Mouse (Mus musculus) liver, embryonic 11.5 days (tissue): ENCODE data around the gene 4930595D18Rik. TPM values are rescaled to one million over a fixed set of nuclear protein-coding genes. Genes with fewer than 3 reads are reported as not detected.

Experiments
- ATAC-seq: fragments of 200-750 bp; cut with Nextera tagmentation; replicated peaks from 2 replicates; pipeline ENCODE4 v1.8.0; 2017; ENCODE audit warnings: moderate number of reproducible peaks, mild to moderate bottlenecking, moderate TSS enrichment, moderate library complexity; ENCODE audit not compliant: low FRiP score
- DNase-seq: peaks from one replicate; pipeline ENCODE4 v3.0.0-alpha.2; 2017; ENCODE audit warnings: low spot score
- H3K27ac ChIP-seq: fragments of 300-500 bp; sonication (generic); 2 replicates; pipeline ENCODE4 v1.5.1; 2014; ENCODE audit warnings: mild to moderate bottlenecking, low read depth, low read length, control low read depth
- H3K27me3 ChIP-seq: fragments of 300-500 bp; sonication (generic); replicated peaks from 2 replicates; pipeline ENCODE4 v1.6.1; 2014; ENCODE audit warnings: low read length, mixed read lengths; ENCODE audit not compliant: control insufficient read depth, insufficient read depth
- H3K36me3 ChIP-seq: fragments of 300-500 bp; sonication (generic); 2 replicates; pipeline ENCODE4 v1.6.1; 2014; ENCODE audit warnings: mild to moderate bottlenecking, low read length, moderate library complexity, mixed read lengths; ENCODE audit not compliant: control insufficient read depth, insufficient read depth
- H3K4me1 ChIP-seq: fragments of 300-500 bp; sonication (generic); replicated peaks from 2 replicates; pipeline ENCODE4 v1.6.1; 2014; ENCODE audit warnings: low read length, mixed read lengths; ENCODE audit not compliant: control insufficient read depth, insufficient read depth
- H3K4me2 ChIP-seq: fragments of 300-500 bp; sonication (generic); 2 replicates; pipeline ENCODE4 v1.6.1; 2014; ENCODE audit warnings: mild to moderate bottlenecking, control low read depth, moderate library complexity
- H3K4me3 ChIP-seq: fragments of 300-500 bp; sonication (generic); 2 replicates; pipeline ENCODE4 v1.5.1; 2014; ENCODE audit warnings: low read depth, low read length, control low read depth
- H3K9ac ChIP-seq: fragments of 300-500 bp; sonication (generic); 2 replicates; pipeline ENCODE4 v1.6.1; 2014; ENCODE audit warnings: low read depth, low read length, control low read depth
- H3K9me3 ChIP-seq: fragments of 300-500 bp; sonication (generic); 2 replicates; pipeline ENCODE4 v1.6.1; 2016; ENCODE audit warnings: low read length, inconsistent platforms, mixed read lengths; ENCODE audit not compliant: control insufficient read depth
- WGBS: fragments of 180-500 bp; shearing (Covaris S2); extraction: QIAGEN DNeasy Blood & Tissue Kit; methylation state at CpG from one replicate; pipeline ENCODE4 v1.1.7; 2014; 5-methylcytosine and 5-hydroxymethylcytosine counted together
- polyA plus RNA-seq: library from polyadenylated mRNA; unstranded; fragments of >200 nt; fragmentation: Nextera tagmentation; extraction: Ambion mirVana; gene quantifications from 2 replicates; pipeline ENCODE4 v1.2.1, GENCODE M21; 2014

The 4930595D18Rik gene
- polyA plus RNA-seq = not detected in 2 replicates

DNA sequence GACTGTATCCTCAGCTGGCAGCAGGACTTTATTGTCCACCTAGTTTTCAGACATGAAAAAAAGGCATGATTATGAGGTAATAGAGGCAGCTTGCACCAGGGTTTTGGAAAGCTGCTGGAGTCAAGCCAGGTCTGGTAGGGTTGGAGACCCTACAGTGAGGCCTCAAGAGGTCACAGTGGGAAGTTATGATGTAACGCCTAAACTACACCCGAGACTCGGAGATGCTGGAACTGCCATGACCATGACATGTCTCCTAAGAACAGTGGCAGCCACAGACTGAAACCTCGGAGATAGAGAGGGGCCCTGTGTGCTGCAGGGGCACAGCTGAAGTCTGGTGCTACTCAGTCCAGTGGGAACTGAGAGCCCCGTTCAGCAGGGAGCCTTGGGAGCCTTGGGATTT is at the start of gene 4930595D18Rik:
Gene 4930595D18Rik (minus strand): TSS at position 16 of the 400 bp plus-strand sequence.
- 52% methylated on average over 5 of the region's 5 CpGs for WGBS
- Histone ChIP-seq H3K4me2 (no peak within 1 kb of the TSS), H3K9ac (no peak within 1 kb of the TSS), H3K4me1 (no peaks in the 10 kb centered on the region), H3K27ac (no peak within 1 kb of the TSS), H3K36me3 (no peaks in the 10 kb centered on the region), H3K27me3 (no peaks in the 10 kb centered on the region), H3K9me3 (no peaks in the 10 kb centered on the region), H3K4me3 (no peak within 1 kb of the TSS)
- no peak for ATAC-seq
- no peak for DNase-seq

DNA sequence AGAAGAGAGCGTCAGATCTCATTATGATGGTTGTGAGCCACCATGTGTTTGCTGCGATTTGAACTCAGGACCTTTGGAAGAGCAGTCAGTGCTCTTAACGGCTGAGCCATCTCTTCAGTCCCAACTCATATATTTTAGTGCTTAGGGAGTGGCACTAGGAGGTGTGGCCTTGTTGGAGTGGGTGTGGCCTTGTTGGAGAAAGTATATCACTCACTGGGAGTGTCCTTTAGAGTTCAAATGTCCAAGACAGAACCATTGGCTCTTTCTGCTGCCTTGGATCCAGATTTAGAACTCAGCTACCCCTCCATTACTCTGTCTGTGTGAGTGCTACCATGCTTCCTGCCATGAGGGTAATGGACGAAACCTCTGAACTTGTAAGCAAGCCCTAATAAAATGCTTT is 49.5 kb upstream of the 4930595D18Rik start:
- DNase-seq = no peak
- no peaks in the 10 kb centered on the region for H3K9me3 ChIP-seq
- no peak overlapping the region for H3K27ac ChIP-seq
- 87% methylated on average over 4 of the region's 4 CpGs for WGBS
- peaks cover 4% of the 10 kb centered on the region for H3K36me3 ChIP-seq
- H3K4me2 ChIP-seq = no peak overlapping the region
- no peak overlapping the region for H3K4me3 ChIP-seq
- peak; percentile 45; the same call in 1 of the 2 replicates for ATAC-seq
- no peaks in the 10 kb centered on the region for H3K4me1 ChIP-seq
- no peaks in the 10 kb centered on the region for H3K27me3 ChIP-seq
- H3K9ac ChIP-seq = no peak overlapping the region

DNA sequence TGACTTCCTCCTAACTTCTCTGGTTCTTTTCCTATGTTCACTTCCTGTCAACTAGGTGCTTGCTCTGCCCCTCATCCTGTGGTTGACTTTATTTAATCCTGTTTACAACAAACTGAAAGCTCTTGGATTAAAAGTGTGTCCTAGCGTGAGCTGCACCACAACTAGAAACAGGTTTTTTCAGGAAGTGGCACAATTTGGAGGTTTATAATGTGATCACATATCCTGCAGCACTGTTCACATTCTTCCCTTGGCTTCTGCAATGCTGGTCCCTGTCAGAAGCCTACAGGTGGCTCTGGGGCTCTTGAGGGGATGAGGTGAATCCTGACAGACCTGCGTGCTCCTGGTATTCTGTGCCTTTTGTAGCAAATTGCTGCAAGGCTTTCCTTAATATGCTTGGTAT is 46.5 kb upstream of the 4930595D18Rik start:
- Histone ChIP-seq H3K27me3 (no peaks in the 10 kb centered on the region), H3K4me3 (no peak overlapping the region), H3K36me3 (no peaks in the 10 kb centered on the region; the same call in 1 of the 2 replicates), H3K4me2 (no peak overlapping the region), H3K9me3 (no peaks in the 10 kb centered on the region), H3K4me1 (no peaks in the 10 kb centered on the region), H3K27ac (no peak overlapping the region), H3K9ac (no peak overlapping the region)
- 87% methylated on average over 2 of the region's 2 CpGs for WGBS
- DNase-seq = no peak
- ATAC-seq = no peak

DNA sequence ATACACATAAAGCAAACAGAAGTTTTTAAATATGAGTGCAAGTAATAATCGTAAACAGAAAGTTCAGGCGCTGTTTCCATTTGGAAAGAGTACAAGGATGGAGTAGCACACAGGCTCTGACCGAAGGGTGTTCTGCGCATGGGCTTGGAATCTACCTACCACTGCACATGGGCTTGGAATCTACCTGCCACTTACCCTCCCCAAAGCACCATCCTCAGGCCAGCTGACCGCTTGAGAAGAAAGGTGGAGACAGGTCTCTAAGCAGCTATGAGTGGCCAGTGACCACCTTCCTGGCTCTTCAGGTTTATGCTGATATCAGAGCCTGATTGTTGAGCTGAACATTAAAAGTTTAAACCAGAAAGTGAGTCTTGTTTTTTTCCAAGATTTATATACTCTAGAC is 44.2 kb upstream of the 4930595D18Rik start:
- no peak for ATAC-seq
- Histone ChIP-seq H3K4me3 (no peak overlapping the region), H3K9me3 (no peaks in the 10 kb centered on the region), H3K27ac (no peak overlapping the region), H3K4me1 (0 out of 2 replicates have a peak, but pooled peaks cover 3% of the 10 kb centered on the region), H3K36me3 (no peaks in the 10 kb centered on the region; the same call in 1 of the 2 replicates), H3K4me2 (no peak overlapping the region), H3K27me3 (no peaks in the 10 kb centered on the region), H3K9ac (no peak overlapping the region)
- WGBS = 95% methylated on average over 5 of the region's 5 CpGs
- DNase-seq = no peak

DNA sequence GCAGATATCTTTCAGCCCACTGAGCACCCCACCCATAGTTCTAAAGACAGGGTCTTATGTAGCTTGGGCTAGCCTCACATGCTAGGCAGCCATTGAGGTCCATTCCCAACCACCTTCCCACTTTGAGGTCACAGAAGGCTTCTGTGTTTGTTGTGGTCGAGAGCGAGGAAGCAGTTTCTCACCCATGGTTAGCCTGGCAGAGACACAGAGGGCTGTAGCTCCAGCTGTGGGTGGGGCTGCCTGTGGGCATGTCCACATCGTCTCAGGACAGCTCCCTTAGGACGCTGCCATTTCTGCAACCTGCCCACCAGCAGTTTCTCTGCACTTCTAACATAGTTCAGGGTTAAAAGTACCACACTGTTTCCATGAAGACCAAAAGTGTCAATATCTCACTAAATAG is 43.1 kb upstream of the 4930595D18Rik start:
- 71% methylated on average over 4 of the region's 4 CpGs for WGBS

DNA sequence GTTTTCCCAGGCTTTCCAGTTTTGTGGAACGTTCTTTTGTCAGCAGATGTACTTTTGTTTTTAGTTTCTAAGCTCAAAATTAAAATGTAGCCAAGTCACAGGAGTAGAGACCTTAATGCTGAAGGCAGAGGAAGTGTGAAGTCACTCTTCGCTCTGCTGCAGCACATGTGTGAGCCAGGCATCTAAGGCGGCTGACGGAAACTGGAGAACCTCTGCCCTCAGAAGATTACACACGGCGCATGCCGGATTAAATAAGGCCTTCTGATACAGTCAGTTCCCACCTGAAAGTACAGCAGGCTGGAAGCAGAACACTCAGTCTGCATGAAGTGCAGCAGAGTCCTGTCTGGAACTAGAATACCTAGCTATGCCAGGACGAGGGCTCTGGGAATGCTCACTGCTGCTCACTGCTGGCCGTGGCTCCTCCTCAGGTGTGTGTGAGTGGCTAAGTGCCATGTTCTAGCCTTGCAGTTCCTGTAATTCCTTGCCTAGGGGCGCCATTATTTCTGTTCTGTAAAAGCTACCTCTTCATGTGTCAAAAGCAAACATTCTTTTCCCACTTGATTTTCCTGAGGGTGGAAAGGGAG is 41.0 kb upstream of the 4930595D18Rik start:
- WGBS = 69% methylated on average over 10 of the region's 10 CpGs
- Histone ChIP-seq H3K27ac (no peak overlapping the region), H3K9ac (no peak overlapping the region), H3K4me3 (no peak overlapping the region), H3K9me3 (no peaks in the 10 kb centered on the region), H3K4me2 (no peak overlapping the region), H3K27me3 (no peaks in the 10 kb centered on the region), H3K36me3 (peaks cover 10% of the 10 kb centered on the region), H3K4me1 (0 out of 2 replicates have a peak, but pooled peaks cover 3% of the 10 kb centered on the region)
- DNase-seq = no peak
- no peak for ATAC-seq

More for the DNA sequence above, 43.1 kb upstream of the 4930595D18Rik start:
- peaks cover 2% of the 10 kb centered on the region; the same call in 1 of the 2 replicates for H3K36me3 ChIP-seq
- ATAC-seq (no peak), DNase-seq (no peak)
- no peaks in the 10 kb centered on the region for H3K27me3 ChIP-seq
- no peaks in the 10 kb centered on the region for H3K9me3 ChIP-seq
- H3K4me3 ChIP-seq = no peak overlapping the region
- H3K4me1 ChIP-seq = 0 out of 2 replicates have a peak, but pooled peaks cover 3% of the 10 kb centered on the region
- H3K27ac ChIP-seq = no peak overlapping the region
- no peak overlapping the region for H3K4me2 ChIP-seq
- H3K9ac ChIP-seq = no peak overlapping the region

DNA sequence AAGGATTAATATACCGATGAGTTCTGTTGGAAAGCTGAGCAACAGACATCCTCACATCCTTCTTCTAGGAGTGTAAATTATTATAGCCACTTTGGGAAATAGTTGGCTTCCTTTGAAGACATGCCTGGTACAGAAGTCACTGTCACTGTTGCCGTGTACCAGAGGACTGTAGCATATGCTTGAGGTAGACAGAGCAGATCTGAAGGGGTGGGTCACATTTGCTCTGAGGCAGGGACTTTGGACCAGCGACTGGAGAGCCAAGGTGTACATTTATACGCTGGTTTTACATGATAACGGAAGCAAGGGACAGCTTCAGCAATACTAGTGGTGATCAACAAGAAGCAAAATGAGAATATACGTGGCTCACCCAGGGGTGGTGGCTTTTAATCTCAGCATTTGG is 34.6 kb upstream of the 4930595D18Rik start:
- ATAC-seq = no peak
- H3K36me3 ChIP-seq = peaks cover 10% of the 10 kb centered on the region
- no peak overlapping the region for H3K9ac ChIP-seq
- H3K9me3 ChIP-seq = no peaks in the 10 kb centered on the region
- no peaks in the 10 kb centered on the region for H3K4me1 ChIP-seq
- WGBS = 91% methylated on average over 6 of the region's 6 CpGs
- H3K27ac ChIP-seq = no peak overlapping the region
- no peaks in the 10 kb centered on the region for H3K27me3 ChIP-seq
- no peak overlapping the region for H3K4me2 ChIP-seq
- DNase-seq = no peak
- H3K4me3 ChIP-seq = no peak overlapping the region

DNA sequence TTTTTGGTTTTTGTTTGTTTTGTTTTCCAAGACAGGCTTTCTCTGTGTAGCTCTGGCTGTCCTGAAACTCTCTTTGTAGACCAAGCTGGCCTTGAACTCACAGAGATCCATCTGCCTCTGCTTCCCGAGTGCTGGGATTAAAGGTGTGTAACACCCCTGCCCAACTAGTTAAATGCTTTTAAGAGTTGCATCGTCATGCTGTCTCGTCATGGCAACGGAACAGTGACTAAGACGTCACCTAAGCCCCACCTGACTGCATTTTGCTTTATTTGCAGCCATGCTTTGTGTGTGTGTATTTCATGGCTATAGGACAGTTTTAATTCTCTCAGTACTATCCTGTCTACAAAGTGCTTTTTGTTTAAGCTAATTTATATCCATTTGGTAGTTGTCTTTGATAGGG is 27.4 kb upstream of the 4930595D18Rik start:
- Histone ChIP-seq H3K27ac (no peak overlapping the region), H3K9me3 (no peaks in the 10 kb centered on the region), H3K9ac (no peak overlapping the region), H3K4me2 (no peak overlapping the region), H3K27me3 (no peaks in the 10 kb centered on the region), H3K36me3 (no peaks in the 10 kb centered on the region), H3K4me1 (no peaks in the 10 kb centered on the region), H3K4me3 (no peak overlapping the region)
- no peak for ATAC-seq
- DNase-seq = no peak
- WGBS = 77% methylated on average over 5 of the region's 5 CpGs

DNA sequence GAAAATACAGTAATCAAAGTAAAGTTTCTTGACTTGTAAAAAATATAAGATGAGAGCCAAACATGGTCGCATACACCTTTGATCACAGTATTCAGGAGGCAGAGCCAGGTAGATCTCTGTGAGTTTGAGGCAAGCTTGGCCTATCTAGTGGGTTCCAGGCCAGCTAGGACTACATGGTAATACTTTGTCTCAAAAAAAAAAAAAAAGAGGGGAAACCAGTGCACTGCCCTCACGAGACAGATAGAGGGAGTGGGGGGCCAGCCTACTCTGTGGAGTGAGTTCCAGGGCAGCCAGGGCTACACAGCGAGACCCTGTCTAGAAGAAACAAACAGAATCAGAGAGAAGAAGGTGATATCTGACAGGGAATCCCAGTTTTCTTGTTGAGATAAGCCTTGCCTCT is 23.4 kb upstream of the 4930595D18Rik start:
- Histone ChIP-seq H3K4me3 (no peak overlapping the region), H3K4me2 (no peak overlapping the region), H3K27me3 (no peaks in the 10 kb centered on the region), H3K36me3 (no peaks in the 10 kb centered on the region), H3K27ac (no peak overlapping the region), H3K9ac (no peak overlapping the region), H3K4me1 (no peaks in the 10 kb centered on the region), H3K9me3 (no peaks in the 10 kb centered on the region)
- WGBS = 62% methylated on average over 3 of the region's 3 CpGs
- ATAC-seq = no peak
- DNase-seq = no peak
